Mouse (Mus musculus): Measurements from ENCODE around the gene Gm37240.

Gene Gm37240

DNA sequence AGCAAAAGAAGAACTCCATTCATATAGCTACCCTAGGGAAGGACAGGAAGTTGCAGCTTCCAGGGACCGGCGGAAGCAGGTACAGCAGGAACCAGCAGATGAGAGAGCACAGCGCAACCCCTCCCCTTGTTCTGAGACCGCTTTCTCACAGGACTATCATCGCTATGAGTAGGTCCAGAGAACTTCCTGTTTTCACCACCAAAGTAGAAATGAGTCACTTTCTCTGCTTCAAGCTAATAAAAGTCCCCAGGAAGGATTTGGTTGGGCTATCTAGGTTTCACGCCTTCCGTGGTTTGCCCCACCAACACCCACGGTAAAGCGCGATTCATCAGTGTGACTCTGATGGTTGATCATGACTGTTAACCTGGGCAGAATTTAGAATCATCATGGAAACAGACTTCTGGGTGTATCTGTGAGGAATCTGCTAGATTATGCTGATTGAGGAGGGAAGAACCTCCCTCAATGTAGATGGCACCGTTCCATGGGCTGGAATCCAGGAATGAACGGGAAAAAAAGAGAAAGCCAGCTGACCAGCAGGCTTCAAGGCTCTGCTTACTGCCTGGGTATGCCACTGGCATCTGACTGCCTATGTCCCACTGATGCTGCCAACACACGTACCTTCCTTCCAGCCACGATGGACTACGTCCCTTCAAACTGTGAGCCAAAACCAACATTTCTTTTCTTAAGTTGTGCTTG lies 1172.1 kb downstream of the Gm37240 start:
- DNase-seq, result no peak

DNA sequence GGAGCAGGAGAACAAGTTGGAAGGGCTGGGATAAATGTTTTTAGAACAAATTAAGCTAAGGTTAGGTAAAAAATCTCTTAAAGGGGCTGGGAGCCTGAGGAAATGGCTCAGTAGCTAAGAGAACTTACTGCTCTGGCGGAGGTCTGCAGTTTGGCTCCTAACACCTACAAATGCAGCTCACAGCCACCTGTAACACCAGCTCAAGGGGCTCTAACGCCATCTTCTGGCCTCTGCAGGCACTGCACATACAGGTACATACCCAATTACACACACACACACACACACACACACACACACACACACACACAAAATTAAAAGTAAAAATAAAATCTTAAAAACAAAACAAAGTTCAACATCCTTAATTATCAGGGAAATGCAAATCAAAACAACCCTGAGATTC lies 1174.4 kb downstream of the Gm37240 start:
- DNase-seq, result no peak

DNA sequence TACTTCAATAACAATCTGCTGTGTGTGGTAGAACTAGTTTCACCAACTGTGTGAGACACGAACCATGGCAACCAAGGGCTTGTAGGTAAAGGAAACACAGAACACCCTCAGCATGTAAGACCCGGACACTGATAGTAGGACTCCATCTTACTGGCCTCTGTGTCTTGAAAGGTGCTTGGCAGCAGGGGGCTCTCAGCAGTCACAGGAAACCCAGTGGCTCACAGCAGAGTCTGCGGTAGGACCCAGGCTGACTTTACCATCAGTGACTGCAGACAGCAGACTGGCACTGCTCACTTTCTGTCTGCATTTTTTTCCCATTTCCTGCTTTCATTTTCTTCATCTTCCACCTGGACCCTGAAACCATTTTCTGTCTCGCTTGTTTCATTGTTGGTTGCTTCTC lies 1176.6 kb downstream of the Gm37240 start:
- DNase-seq, result no peak

DNA sequence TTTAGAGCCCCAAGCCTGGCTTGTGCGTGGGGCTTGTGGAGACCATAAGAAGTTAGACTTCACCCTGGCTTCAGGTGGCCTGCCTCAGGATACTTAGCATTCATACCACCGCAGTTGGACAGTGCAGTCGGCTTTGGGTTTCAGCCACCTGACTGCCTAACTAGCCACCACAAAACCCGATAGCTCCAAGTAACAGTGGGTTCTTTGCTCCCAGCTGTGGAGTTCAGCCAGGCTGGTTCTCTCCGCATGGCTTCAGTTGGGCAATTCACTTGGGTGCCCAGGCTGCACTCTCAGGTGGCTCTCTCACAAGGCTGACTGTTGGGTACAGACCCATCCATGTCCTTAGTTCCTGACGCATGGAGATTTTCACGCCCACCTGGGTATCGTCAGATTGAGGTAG lies 1177.4 kb downstream of the Gm37240 start:
- DNase-seq, result no peak

DNA sequence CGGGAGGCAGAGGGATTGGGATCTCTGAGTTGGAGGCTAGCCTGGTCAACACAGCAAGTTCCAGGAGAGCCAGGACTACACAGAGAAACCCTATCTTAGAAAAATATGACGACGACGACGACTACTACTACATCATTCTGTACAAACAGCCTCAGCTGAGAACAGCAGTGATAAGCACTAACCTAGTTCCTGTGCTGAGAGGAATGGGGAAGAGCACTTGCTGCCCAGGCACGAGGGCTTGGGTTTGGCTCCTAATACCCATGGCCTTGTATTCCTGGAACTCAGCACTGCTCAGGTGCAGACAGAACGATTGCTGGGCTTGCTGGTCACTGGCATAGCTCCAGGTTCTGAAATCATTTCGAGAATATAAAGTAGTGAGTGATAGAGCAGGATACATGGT lies 1178.2 kb downstream of the Gm37240 start:
- no peak for DNase-seq

DNA sequence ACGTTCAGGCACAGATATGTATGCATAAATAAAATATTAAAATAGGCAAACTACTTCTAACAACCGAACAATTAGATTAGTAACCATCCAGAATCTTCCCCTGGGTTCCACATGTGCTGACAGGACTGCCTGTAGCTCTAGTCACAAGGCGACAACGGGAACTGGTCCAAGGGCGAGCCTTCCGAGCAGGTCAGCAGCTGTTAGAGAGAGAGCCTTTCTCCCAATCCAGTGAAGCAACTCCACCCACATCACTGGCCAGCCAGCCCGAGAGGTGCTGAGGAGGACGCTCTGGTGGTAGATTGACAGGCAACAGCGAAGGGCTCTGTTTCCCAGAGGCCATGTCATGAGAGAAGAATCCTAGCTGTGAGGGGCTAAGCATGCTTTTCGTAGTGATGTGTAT lies 1178.8 kb downstream of the Gm37240 start:
- DNase-seq, result no peak

DNA sequence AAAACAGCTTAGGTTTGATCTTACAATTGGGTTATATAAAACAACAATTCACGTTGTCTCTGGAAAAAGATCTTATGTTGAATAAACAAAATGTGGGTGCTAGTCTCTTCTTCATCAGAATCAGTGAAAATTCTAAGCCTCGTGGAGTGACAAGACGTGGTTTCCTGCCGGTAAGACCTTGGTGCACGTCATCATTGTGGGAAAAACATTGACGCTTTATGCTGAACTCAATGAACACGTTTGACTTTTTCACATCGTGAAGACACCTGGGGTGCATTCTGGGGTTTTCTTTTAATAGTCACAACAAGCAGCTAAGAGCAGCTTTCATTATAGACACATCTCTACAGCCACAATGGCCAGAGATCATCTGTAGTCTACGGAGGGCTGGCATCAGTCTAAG lies 1182.1 kb downstream of the Gm37240 start:
- DNase-seq, result no peak

DNA sequence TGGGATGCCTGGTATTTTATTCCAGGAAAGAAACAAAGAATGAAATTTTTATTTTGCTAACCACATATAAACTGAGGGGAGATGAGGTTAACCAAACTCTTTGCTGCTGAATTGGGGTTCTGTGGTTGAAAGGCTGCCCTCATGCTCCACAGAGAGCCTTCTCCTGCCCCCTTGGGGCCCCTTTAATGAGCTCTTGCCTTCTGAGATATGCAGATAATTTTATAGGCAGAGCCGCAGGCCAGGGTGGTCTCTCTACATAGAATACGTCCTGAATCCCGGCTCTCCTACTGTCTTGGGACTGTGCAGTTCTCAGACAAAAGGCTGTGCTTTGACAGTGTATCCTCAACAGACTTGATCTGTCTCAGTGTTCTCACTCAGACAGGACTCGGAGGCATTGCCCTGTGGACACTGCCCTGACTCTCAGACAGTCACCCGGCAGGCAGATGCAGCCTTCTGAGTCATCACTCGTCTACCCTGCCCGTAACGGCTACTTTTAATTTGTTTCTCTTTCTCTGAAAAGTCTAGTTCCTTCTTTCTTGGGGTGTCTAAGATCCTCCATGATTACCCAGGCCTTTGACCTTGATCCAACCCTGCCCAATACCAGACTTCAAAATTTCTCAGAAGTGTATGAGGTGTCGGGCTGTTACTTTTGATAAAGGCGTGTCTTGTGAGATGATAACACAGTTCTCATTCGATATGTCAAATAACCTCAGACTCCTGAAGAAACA lies 1184.1 kb downstream of the Gm37240 start:
- no peak for DNase-seq

DNA sequence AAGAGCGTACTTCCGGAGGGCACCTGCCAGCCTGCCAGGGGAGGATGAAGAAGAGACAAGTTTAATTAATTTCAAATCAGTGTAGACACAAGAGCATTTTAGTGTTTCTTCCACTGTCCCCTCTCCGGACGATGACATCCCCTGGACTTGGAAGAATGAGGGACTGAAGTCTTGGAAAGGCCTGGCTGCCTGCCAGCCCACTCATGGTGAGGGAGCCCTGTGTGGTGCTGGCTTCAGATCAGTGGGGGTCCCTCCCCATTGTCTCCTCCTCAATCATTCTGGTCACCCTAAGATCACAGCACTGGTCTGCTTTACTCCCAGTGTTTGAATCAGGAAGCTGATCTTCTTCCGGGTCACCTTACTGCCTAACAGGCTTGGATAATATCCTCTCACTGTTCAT lies 1185.4 kb downstream of the Gm37240 start:
- no peak for DNase-seq

DNA sequence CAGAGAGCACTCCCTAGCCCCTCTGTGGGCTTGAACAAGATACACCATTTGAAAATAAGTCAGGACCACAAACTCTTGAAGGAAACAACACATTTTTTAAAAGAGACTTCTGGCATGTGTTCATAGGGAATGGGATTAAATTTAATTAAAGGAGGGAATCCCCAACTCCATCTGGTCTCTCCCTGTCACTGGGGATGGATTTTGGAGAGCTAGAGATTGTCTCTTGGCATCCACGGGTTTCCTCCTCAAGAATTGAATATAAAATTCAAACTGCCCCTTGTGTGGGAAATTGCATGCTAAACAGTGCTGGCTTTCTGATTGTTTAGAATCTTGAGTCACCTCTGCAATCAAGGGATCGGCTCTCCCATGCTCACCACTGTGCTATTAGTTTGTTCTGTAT lies 1185.8 kb downstream of the Gm37240 start:
- no peak for DNase-seq

DNA sequence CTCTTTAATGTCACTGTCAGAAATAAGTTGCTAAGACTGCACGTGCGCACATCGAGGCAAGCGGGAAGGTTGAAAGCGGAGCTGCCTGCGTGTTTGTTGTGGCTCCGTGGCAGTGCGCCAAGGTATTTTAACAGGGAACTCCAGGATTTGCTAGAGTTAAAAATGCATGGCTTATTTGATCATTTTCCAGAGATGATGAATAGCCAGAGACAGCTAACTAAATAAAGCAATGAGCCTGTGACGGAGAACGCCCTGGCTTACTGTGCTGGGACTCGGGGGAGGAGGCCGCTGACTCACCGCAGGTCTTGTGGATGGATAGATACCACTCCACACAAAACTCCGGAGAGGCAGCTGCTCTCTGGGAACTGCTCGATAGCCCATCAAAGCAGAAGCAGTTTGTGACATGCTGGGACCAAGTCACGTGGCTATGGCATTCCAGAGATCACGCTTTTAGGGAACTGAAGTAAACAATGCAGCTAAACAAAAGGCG lies 1190.8 kb downstream of the Gm37240 start:
- peak; percentile 31 for DNase-seq

DNA sequence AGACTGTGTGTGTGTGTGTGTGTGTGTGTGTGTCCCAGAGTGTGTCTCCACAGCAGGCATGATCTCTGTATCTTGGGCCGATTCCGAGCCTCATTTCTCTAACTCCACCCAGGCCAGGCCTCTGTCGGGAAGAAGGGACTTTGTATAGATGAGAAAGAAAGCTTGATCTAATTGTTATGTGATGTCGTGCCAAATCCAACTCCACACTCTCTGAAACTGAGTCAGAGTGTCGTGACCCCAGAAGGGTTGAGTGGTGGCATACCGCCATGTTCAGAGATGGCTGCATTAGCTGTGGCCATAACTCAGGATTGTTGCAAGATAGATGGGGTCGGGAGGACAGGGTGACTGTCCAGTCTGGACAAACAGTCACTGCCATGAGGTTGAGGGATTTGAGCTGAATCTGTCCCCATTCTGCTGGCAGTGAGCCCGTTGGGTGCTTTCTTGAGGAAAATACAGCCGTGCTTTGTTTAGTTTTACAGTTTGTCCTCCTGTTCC lies 1191.4 kb downstream of the Gm37240 start:
- no peak for DNase-seq

DNA sequence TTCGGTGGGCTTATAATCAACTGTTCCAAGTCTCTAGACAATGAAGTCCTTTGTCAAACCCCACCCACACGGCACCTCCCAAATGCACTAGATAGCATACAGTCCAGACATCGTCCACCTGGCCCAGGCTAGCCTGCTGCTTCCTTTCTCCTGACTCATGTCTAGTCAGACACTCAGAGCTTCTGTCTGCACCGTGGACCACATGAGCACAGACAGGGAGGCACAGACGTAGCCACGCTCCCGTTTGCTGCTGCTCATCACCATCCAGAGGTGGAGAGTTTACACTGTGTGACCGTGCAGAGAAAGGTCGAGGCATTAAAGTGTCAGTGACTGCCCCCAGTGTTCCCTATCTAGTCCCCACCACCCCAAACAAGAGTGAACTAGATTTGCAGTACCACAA lies 1191.9 kb downstream of the Gm37240 start:
- DNase-seq, result no peak

DNA sequence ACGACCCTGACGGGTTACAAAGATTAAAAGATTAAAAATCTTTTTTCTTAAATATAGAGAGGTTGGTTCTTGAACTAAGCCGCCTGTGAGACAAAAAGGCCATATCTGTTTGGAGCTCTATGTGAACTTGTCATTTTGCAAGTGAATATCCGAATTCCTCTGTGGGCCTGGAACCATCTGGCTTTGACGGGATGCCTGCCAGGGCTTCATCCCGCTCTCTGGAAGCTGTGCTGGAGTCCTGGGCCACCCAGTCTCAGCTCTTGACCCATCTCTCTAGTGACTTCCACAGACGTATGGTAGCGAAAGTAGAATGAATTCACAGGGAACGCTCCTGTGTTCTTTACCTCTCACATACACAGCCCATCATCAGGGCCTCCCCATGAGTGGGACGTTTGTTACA lies 1193.4 kb downstream of the Gm37240 start:
- DNase-seq, result no peak

DNA sequence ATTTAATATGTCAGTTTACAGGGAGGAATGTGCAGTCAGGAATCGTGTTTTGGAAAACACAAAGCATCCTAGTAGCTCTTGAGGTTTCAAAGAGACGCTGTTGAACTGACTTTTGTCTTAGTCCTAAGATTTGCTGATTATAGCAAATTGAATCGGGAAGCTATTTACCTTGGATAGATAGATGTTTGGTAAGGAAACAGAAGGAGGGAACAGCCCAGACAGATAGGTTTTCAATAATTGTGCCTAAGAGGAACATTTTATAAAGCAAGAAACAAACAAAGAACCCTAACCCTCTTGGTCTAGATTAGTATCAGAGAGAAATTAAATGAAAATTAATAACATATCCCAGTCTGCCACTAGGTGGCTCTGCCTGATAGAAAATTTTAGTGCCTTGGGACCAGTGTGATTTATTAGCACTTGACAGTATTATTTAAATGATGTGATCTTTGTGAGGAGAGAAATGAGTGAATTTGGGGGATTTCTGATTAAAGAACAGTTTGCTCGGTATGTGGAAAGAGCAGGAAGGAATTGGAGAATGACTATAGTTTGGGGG lies 1194.6 kb downstream of the Gm37240 start:
- no peak for DNase-seq

DNA sequence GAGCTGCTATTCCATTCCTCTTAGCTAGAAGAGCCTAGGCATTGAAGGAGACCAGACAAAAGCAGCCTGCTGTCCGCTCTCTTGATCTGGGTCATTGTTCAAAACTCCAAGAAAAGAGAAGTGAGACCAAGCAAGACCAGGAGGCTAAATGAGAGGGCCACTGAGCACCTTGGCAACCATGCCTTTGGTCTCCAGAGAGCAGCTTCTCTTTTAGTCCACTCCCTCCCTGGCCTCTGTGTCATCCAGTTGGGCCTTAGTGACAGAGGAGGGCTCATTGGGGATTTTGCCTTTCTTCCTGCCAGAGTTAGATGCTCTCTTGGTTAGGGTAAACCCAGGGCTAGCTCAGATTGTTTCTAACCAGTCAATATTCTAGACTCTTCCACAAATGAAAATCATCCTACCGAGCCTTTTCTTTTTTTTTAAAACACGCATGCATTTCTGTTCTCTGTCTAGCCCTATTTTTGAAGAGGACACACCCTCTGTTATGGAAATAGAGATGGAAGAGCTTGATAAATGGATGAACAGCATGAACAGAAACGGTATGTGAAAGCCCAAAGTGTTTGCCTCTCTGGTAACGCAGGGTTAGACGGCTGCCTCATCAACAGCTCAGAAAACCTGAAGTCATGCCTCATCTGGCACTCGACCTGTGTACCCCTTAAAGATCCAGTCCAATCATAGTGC lies 1197.1 kb downstream of the Gm37240 start:
- no peak for DNase-seq

DNA sequence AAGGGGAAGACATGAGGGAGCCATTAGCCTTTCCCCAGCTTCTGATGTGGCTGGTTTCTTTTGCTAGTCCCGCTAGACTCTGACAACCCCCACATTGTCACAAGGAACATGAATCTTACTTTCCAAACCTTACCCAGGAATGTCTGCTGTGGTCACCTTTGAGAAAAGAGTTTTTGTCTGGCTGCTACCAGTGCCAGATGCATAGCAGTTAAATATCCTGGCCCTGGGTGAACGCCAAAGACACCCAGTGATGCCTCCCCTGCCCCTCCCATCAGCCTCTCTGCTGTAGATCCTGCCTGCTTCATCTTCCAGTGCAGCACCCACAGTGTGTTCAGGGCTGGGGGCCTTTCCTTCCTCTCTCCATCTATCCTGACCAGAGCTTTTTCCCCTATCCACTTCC lies 1197.7 kb downstream of the Gm37240 start:
- no peak for DNase-seq

DNA sequence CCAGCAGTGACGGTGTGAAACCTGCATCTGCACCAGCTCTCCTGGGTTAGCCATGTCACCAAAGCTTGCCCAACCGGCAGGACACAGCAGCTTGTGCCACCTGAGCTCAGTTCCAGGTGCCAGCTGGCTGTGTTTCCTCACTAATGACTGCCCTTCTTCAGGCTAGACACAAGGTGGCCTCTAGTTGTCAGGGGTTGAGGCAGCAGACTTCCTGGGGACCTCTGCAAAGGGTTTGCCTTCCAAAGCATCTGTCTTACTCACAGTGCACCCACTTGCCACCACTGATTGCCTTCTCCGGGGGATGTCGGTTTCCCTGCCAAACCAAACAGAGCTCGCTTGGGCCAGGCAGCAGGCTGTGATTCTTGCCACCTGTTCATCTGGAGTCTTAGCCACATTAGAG lies 1199.1 kb downstream of the Gm37240 start:
- DNase-seq, result no peak

DNA sequence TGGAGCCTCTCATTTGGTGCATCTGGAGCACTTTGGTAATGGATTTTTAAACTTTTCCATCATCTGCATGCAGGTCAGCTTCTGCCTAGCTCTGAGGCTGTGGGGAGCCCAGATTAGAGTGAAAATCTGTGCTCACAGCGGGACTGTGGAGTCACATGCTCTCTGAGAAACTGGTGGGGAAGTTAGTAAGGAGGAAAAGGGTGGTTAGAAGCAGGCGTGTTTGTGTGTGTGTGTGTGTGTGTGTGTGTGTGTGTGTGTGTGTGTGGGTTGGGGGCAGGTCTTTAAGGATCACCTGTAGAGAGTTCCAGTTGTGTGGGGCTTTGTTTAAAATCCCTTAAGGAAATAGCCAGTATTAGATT lies 1199.9 kb downstream of the Gm37240 start:
- no peak for DNase-seq

DNA sequence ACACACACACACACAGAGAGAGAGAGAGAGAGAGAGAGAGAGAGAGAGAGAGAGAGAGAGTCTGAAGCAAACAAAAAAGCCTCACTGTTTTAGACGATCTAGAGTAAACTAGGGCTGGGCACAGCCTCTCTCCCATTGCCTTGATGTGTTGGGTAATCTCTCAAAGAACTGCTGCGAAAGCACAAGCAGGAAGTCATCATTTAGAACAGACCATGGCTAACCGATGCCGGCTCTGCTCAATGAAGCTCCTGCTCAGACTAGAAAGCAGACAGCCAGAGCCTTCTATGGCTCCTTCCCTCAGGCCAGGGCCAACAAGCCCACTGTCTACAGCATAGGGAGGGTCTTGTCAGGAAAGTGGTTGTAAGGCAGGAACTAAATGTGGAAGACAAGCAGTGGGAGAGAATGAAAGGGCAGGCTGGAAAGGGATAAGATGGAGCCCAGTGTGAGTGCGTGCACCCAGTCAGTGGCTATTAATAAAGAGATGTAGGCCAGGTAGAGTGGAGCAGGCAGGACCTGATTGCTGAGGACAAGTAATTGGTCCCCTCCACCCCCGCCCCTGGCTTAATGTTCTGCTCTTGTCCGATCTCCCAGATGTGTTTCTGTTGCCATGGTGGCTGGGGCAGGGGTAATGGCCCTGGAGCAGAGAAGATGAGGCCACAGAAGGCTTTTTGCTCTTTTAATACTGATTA lies 1200.4 kb downstream of the Gm37240 start:
- DNase-seq, result no peak

DNA sequence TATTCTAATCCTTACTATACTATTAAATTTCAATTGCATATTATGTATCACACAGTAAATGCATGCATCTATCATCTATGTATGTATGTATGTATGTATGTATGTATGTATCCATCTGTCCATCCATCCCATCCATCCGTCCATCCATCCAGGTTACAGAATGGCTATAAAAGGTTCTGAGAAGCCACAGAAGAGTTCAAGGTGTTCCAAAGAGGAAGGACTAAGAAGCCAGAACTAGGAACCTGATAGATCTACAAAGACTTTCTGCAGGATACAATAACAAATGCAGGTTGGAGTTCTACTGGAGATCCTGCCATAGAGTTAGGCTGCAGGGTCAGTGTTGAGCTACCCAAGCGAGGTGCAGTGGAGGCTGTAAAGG lies 1201.0 kb downstream of the Gm37240 start:
- DNase-seq, result no peak

DNA sequence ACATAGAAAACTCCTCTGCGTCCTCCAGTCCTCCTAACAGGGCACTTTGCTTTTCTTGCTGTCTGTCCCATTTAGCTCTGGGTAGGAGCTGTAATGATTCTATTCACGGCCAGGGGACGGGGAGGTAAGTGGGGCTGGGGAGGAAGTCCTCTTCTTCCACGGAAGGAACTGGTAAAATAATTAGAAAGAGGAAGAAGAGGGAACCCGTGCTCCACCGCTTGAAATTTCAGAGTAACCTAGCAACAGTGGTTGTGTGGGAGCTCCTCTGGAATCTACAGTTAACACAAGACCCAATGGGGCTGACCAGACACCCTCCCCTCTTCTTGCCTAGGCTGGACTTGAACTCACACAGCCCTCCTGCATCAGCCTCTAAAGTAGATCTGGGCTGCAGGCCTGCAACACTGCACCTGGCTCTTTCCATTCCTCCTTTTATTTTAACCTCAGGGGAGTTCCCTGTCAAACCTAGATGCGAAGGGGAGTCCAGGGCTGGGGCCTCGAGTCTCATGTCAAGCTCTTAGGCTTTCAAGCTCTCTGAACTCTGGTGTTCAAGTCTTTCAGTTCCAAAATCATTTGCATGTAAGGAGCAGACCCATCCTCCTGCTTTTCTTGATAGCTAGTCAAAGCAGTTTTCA lies 1201.5 kb downstream of the Gm37240 start:
- DNase-seq, result no peak

DNA sequence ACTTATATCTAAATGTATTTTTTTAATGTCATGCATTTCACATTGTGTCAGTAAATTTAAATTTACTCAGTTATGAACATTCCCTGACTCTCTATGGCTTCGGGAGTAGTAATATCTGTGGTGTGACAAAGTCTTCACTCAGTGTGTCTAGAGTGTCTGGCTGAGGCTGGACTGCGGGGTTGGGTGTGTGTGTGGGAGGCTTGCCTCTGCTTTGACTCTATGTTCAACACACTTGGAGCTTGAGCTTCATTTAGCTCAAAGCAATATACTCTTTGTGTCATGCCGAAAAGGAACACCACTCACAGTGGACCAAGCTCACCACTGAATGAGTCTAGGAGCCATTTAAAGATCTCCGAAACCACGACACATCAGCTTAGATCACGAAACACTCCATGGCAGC lies 1203.5 kb downstream of the Gm37240 start:
- DNase-seq, result no peak

Data from layer of hippocampus, adult 9-11 months (tissue).